Mouse (Mus musculus): Measurements from ENCODE around the gene C1qc. TPM values are rescaled to one million over a fixed set of nuclear protein-coding genes. Genes with fewer than 3 reads are reported as not detected.

The C1qc gene
- total RNA-seq, 2 experiments from 2014 or later: 30.0 to 36.2 TPM

DNA sequence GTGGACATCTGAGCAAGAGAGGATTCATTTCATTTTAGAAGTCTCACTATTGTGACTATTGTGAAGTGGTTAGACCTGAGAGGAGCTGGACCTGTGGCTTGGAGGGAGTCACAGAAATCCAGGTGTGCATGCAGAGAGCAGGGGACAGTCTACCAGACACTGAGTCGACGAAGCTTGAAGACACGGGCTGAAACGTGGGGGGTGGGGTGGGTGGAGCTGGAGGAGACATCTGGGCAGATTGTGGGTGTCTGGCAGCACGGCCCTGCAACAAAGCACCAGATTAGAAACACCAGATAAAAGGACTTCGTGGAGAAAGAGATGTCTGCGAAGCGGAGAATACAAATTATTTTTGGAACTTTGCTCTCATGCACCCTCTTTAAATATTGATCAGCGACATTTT, 29.3 kb downstream of the C1qc start:
- DNase-seq (ENCODE audit: extremely low spot score in 1 of 2, low spot score in 2 of 2): no peak
- intact Hi-C loops (cut with DNase I): no loop called here

DNA sequence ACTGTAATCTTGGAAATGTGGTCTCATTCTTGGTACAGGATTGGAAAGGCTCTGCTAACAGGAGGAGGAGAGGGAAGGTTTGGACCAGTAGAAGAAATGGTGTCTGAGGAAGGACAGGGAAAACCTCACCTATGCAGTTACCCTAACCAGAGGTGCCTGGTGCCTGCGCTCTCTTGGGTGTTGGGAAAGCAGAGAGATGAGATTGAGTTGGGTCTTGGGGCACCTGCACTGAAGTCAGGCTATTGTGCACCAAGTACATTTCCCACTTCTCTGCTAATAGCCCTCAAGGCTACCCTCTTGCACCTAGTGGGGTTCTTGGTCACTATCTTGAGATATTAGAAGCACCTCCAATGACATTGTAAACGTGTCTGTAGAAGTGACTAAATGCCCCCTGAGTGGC, 30.5 kb downstream of the C1qc start:
- no peak for DNase-seq (ENCODE audit: extremely low spot score in 1 of 2, low spot score in 2 of 2)
- intact Hi-C loops (cut with DNase I): no loop called here

DNA sequence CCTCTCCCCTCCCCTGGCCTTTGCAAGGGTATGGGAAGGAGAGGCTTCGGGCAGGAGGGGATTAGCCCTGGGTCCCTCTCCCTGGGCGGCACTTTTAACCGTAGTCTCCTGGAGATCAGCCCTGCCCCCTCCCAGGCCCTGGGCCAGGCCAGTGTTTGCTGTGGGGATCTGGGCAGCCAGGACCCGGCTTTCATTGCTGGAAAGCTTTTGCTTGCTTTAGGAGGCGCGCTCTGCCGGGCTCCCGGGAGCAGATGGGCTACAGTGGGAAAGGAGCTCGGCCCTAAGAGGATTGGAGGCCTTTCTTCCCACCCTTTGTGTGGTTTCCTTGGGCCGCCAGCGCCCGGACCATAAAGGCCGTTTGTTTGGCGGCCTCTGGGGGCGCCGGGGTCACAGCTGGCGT, 31.1 kb downstream of the C1qc start:
- intact Hi-C loops (cut with DNase I): no loop called here
- DNase-seq (ENCODE audit: extremely low spot score in 1 of 2, low spot score in 2 of 2): peak in 1 of 2 experiments; percentile 35

DNA sequence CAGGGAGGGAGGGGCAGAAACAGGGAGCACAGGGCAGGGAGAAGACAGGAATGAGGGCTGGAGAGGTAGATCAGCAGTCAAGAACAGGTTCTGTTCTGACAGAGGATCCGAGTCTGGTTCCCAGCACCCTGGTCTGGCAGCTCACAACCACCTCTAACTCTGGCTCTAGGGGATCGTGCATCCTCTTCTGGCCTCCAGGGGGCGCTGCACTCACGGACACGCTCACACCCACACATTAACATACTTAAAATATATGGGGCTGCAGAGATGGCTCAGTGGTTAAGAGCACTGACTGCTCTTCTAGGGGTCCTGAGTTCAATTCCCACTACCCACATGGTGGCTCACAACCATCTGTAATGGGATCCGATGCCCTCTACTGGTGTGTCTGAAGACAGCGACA, 32.8 kb downstream of the C1qc start:
- intact Hi-C loops (cut with DNase I): no loop called here
- DNase-seq (ENCODE audit: extremely low spot score in 1 of 2, low spot score in 2 of 2): no peak

DNA sequence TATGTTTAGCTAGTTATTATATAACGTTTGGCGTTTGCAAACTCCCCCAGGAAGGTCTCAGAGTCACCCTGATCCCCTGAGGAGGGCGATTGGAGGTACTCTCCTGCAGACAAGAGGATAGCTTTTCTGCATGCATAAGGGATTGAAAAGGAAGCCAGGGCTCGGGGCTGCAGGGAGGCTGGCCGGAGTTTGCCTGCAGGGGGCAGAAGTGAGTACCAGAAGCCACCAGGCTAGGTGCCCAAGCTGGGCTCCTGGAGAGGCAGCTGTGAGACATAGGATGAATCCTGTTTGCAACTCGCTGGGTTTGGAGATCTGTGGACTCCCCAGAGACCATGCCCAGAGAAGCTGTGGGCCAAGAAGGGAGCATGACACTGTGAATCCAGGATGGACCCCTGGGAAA, 37.8 kb downstream of the C1qc start:
- DNase-seq (ENCODE audit: extremely low spot score in 1 of 2, low spot score in 2 of 2): no peak
- intact Hi-C loops (cut with DNase I): no loop called here

DNA sequence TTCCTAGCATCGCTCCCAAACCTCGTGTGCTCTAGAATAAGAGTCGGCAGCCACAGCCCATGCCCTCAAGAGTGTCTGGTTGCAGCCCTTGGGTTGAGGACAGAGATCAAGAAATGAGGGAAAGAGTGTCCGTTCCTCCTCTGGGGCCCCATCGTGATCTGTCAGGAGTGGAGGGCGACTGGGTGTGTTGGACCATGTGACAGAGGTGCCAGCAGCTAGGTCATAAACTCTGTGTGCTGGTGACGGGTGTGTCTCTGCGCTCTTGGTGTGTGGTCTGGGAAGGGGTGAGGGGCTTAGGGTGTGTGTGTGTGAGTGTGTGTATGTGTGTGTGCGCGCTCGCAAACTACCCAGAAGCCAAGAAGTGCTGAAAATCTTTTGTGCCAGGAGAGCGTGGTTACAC, 39.9 kb downstream of the C1qc start:
- intact Hi-C loops (cut with DNase I): no loop called here
- no peak for DNase-seq (ENCODE audit: extremely low spot score in 1 of 2, low spot score in 2 of 2)

DNA sequence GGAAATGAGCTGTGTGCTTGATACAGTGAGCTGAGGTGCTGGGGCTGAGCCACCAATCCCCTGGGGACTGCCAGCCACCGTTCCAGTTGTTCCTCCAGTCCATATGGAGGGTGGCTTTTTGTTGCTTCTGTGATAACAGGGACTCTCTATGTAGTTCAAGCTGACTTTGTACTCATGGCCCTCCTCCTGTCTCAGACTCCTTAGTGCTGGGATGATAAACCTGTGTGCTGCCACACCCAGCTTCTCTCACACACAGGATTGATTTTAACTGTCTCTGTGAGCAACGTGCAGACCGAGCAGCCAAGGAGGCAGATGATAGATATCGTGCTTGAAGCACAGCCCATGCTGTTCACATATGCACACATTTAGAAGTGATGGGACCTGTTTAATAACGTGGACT, 40.7 kb downstream of the C1qc start:
- DNase-seq (ENCODE audit: extremely low spot score in 1 of 2, low spot score in 2 of 2): no peak
- intact Hi-C loops (cut with DNase I): no loop called here

DNA sequence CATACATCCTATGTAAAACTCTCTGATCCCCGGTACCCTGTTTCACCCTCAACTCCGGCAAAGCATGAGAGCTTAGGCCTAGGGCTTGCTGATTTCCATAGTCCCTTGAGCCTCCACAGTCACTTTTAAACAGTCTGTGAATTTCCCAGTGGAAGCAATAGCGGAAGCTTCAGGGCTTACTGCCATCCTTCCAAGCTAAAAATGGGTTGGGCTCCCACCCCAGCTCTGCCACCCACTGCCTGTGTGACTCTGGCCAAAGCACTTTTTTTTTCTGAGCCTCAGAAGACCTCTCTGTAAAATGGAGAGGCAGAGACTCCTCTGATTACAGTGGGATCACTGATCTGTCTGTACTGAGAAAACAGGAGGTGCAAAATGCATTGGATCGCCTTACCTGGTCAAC, 44.3 kb downstream of the C1qc start:
- DNase-seq (ENCODE audit: extremely low spot score in 1 of 2, low spot score in 2 of 2): no peak
- intact Hi-C loops (cut with DNase I): no loop called here

DNA sequence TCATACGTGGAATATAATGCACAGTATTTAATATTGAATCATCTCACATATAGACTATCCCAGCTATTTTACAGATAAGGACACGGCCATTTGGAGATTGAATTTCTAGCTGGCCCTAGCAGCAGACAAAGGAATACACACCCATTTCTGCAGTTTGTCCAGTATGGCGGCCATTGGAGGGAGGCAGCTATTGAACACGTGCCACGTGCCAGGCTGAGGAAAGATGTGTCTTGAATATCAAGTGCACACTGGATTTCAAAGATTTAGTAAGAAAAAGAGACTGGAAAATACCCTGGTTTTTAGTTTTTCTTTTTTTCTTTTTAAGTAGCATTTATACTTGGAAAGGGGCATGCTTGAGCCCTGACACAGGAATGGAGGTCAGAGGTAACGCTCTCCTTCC, 45.7 kb downstream of the C1qc start:
- intact Hi-C loops (cut with DNase I): no loop called here
- no peak for DNase-seq (ENCODE audit: extremely low spot score in 1 of 2, low spot score in 2 of 2)

DNA sequence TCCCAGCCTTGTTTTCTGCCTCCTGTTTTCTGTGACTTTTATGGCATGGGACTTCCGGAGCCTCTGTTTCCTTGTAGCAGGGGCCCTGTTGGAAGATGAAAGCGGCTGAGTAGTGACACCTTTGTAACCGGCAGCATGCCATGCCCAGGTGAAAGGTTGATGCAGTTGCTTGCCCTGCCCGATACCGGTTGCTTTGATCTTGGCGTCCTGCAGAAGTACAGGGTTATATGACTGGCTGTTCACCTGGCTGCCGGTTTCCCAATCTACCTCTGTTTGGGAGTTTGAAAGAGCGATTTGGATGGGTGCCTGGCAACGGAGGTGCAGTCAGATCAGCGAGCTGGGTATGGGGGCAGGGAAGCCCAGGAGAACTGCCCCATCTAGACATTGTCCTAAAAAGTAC, 50.1 kb downstream of the C1qc start:
- intact Hi-C loops (cut with DNase I): no loop called here
- DNase-seq (ENCODE audit: extremely low spot score in 1 of 2, low spot score in 2 of 2): no peak

DNA sequence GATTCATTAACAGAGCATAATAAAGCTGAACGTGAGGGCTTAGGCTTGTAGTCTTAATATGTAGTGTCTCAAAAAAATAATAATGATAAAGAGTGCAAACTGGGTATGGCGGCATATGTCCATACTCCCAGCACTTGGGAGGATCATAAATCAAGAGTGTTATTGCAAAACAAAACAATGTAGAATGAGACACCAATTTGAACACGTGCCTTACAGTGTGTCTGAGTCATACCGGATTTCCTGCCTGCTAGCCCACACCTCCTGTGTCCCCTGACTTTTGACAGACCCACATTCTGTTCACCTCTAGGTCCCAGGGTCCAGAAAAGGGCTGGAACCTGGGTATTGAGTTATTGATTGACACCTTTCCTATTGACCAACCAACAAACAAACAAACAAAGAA, 50.8 kb downstream of the C1qc start:
- intact Hi-C loops (cut with DNase I): no loop called here
- DNase-seq (ENCODE audit: extremely low spot score in 1 of 2, low spot score in 2 of 2): no peak

DNA sequence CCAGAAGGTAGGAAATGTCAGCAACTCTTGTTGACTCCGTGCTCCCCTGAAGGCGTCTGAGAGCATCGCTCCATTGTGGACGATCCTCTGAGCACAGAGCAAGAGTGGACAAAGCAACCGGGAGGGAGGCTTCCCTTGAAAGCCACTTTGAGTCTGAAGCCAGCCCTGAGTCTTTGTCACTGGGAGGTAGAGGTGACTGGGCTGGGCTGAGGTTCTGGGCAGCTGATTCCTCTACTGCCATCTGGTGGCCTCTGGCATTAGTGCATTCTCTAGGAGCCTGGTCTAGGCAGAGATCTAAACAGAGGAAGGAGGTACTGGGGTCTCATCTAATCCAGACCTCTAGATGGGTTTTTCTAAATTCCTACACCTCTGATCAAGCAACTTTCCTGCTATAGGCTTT, 51.8 kb downstream of the C1qc start:
- peak; percentile 74 to 76 for DNase-seq (ENCODE audit: extremely low spot score in 1 of 2, low spot score in 2 of 2)
- intact Hi-C loops (cut with DNase I): loop anchor here (2.0 kb wide), 1 partner anchor 164 kb away; no protein-coding TSS in a partner anchor

Other genes starting within 250 kb of the C1qc start
- 10 to 100 TPM; 45.5 to 46.0 TPM for gene Ephb2, start 57.1 kb downstream of the C1qc start, total RNA-seq (2021)
- 10 to 100 TPM; 32.0 to 36.7 TPM for gene C1qb, start 6.9 kb downstream of the C1qc start, total RNA-seq (2021)
- gene C1qa, start 5.7 kb upstream of the C1qc start, total RNA-seq (2021): 10 to 100 TPM; 29.6 to 38.8 TPM
- 10 to 100 TPM; 13.5 to 15.0 TPM for gene Epha8, start 63.8 kb upstream of the C1qc start, total RNA-seq (2021)
- gene Zbtb40, start 155.7 kb upstream of the C1qc start, total RNA-seq (2021): 1 to 10 TPM; 6.6 to 7.2 TPM

Measured in left cerebral cortex, postnatal 10 days (tissue).